17 mouse cellular contexts compared by ENCODE assay signal in the genomic region with DNA sequence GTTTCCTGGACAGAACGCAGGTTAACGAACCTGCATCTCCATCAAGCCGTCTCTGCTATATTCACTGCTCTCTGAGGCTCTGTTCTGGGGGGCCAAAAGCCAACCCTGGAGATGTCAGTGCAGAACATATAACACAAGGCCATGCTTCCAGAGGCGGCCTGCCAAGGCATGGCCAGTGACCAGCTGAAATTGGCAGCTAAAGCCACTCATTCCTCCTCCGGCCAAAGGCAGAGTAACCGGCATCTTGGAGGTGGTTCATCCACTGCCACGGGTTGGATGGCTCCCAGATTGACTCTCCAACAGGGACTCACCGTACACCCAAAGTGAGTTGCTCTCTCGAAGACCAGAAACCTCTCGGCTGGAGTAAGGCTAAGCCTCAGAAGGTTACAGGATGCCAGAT. TPM values are rescaled to one million over a fixed set of nuclear protein-coding genes. Genes with fewer than 3 reads are reported as not detected.
A peak's percentile ranks its signal among the peaks of the same experiment; 100 is the strongest.
DNase-seq lines count a peak whose midpoint lies in the region; ATAC-seq and TF ChIP-seq lines count a peak whose summit lies in the region.
"Had no signal": no experiment of that assay in that cellular context is flagged by ENCODE, and none has a peak within 500 bp of the region (broad histone marks: within the 10 kb centered on the region; RNA-seq: fewer than 3 reads in every experiment).

No protein-coding gene starts in this region.

- TF ChIP-seq CTCF in liver, adult 2 months (IDR thresholded peaks at IDR 0.05; ENCODE audit: low read depth, low read length) = no peak
- no peak for TF ChIP-seq CTCF in cerebellum, adult 2 months (IDR thresholded peaks at IDR 0.05; ENCODE audit: borderline replicate concordance, insufficient read depth, low read depth, low read length)

- no peaks in the 10 kb centered on the region for H3K36me3 ChIP-seq in liver, adult 2 months (ENCODE audit: control insufficient read depth, insufficient read depth, low read length)
- no peaks in the 10 kb centered on the region for H3K36me3 ChIP-seq in liver, embryonic 12.5 days
- H3K36me3 ChIP-seq: heart, embryonic 15.5 days; liver, embryonic 15.5 days; midbrain, embryonic 15.5 days; neural tube, embryonic 12.5 days had no signal

- no peak overlapping the region for H3K4me2 ChIP-seq in liver, embryonic 12.5 days
- H3K4me2 ChIP-seq: heart, embryonic 15.5 days; liver, embryonic 15.5 days; midbrain, embryonic 15.5 days; neural tube, embryonic 12.5 days had no signal

- no peak overlapping the region for H3K9ac ChIP-seq in liver, adult 2 months (ENCODE audit: low read depth, low read length)
- H3K9ac ChIP-seq in liver, embryonic 12.5 days = no peak overlapping the region
- H3K9ac ChIP-seq: forebrain, postnatal 0 days; heart, embryonic 15.5 days; liver, embryonic 15.5 days; midbrain, embryonic 15.5 days; neural tube, embryonic 12.5 days had no signal

- WGBS in liver, adult 2 months = 48% methylated on average over 10 of the region's 10 CpGs
- WGBS in liver, embryonic 12.5 days (ENCODE audit: insufficient replicate concordance) = 74% methylated on average over 10 of the region's 10 CpGs
- 12% methylated on average over 10 of the region's 10 CpGs for WGBS in cerebellum, adult 2 months

- TF ChIP-seq POLR2A in liver, adult 2 months (IDR thresholded peaks at IDR 0.05; ENCODE audit: extremely low read depth, insufficient read depth, low read length) = no peak
- TF ChIP-seq POLR2A in cerebellum, adult 2 months (IDR thresholded peaks at IDR 0.05; ENCODE audit: borderline replicate concordance, insufficient read depth, low read length) = no peak

- no peak overlapping the region for H3K4me3 ChIP-seq in liver, adult 2 months (ENCODE audit: insufficient read depth, low read depth, low read length)
- no peak overlapping the region for H3K4me3 ChIP-seq in liver, embryonic 12.5 days
- no peak overlapping the region for H3K4me3 ChIP-seq in cerebellum, adult 2 months (replicated peaks; ENCODE audit: insufficient read depth, low read depth, low read length)
- H3K4me3 ChIP-seq: erythroblast, embryonic 14.5 days; heart, embryonic 15.5 days; liver, embryonic 15.5 days; midbrain, embryonic 15.5 days; neural tube, embryonic 12.5 days had no signal

- H3K27ac ChIP-seq in liver, adult 2 months (replicated peaks; ENCODE audit: insufficient read depth, low read depth, low read length) = no peak overlapping the region
- H3K27ac ChIP-seq in liver, embryonic 12.5 days = no peak overlapping the region
- H3K27ac ChIP-seq in cerebellum, adult 2 months (ENCODE audit: insufficient read depth, low read length) = no peak overlapping the region
- H3K27ac ChIP-seq: heart, embryonic 15.5 days; liver, embryonic 15.5 days; macrophage; midbrain, embryonic 15.5 days; neural tube, embryonic 12.5 days had no signal

- H3K9me3 ChIP-seq in liver, embryonic 12.5 days (replicated peaks) = no peaks in the 10 kb centered on the region
- H3K9me3 ChIP-seq: heart, embryonic 15.5 days; liver, embryonic 15.5 days; midbrain, embryonic 15.5 days; neural tube, embryonic 12.5 days had no signal

- no peaks in the 10 kb centered on the region for H3K79me2 ChIP-seq in liver, adult 2 months (ENCODE audit: control insufficient read depth, insufficient read depth, low read length)

- no peak for ATAC-seq in liver, embryonic 12.5 days
- ATAC-seq: forebrain, postnatal 0 days; midbrain, embryonic 15.5 days had no signal

- DNase-seq in adrenal gland, postnatal 25 days = peak; percentile 49
- DNase-seq in adrenal gland, postnatal 4 days (ENCODE audit: low spot score in 2 of 2) = no peak
- DNase-seq in liver, adult 2 months (ENCODE audit: extremely low read depth, low read depth, low spot score) = peak; percentile 57
- DNase-seq in cerebellum, adult 2 months = peak; percentile 63 to 82
- peak; percentile 53 for DNase-seq in gastrocnemius, postnatal 25 days
- no peak for DNase-seq in urinary bladder, adult 18-20 months (ENCODE audit: low spot score in 2 of 2)
- DNase-seq in layer of hippocampus, postnatal 25 days (ENCODE audit: extremely low spot score in 1 of 2, low spot score in 1 of 2) = no peak
- DNase-seq: embryo, embryonic 11 days; forebrain, postnatal 0 days; kidney, postnatal 4 days had no signal

- peaks cover 2% of the 10 kb centered on the region; the same call in 1 of the 2 replicates for H3K4me1 ChIP-seq in liver, adult 2 months (ENCODE audit: control insufficient read depth, insufficient read depth, low read length)
- no peaks in the 10 kb centered on the region for H3K4me1 ChIP-seq in liver, embryonic 12.5 days
- H3K4me1 ChIP-seq in cerebellum, adult 2 months (ENCODE audit: control insufficient read depth, insufficient read depth, low read length) = peaks cover 3% of the 10 kb centered on the region; the same call in 1 of the 2 replicates
- H3K4me1 ChIP-seq: heart, embryonic 15.5 days; liver, embryonic 15.5 days; midbrain, embryonic 15.5 days; neural tube, embryonic 12.5 days had no signal

- no peaks in the 10 kb centered on the region for H3K27me3 ChIP-seq in liver, adult 2 months (ENCODE audit: control insufficient read depth, insufficient read depth, low read length)
- no peaks in the 10 kb centered on the region for H3K27me3 ChIP-seq in liver, embryonic 12.5 days (replicated peaks)
- no peaks in the 10 kb centered on the region; the same call in 1 of the 2 replicates for H3K27me3 ChIP-seq in cerebellum, adult 2 months (ENCODE audit: control insufficient read depth, insufficient read depth, low read length)
- H3K27me3 ChIP-seq: heart, embryonic 15.5 days; liver, embryonic 15.5 days; midbrain, embryonic 15.5 days; neural tube, embryonic 12.5 days had no signal

RNA-seq across cellular contexts. Expression of gene Smco4, which starts 15.7 kb away (rescaled TPM):
- 26.6 and 32.0 TPM in 2 replicates for total RNA-seq in adrenal gland, postnatal 25 days (2021)
- total RNA-seq in adrenal gland, postnatal 4 days (2021) = 10 to 100 TPM; 28.9 to 34.1 TPM
- 7.9 and 8.9 TPM in 2 replicates for total RNA-seq in liver, adult 2 months (2014; rRNA removed)
- 5.7 and 5.9 TPM in 2 replicates for polyA plus RNA-seq in liver, adult 2 months (2012; rRNA removed)
- polyA plus RNA-seq in liver, embryonic 12.5 days (2016; fragmentation: Nextera tagmentation; extraction: Ambion mirVana) = 1.1 and 1.6 TPM in 2 replicates
- polyA plus RNA-seq in cerebellum, adult 2 months (2012; rRNA removed) = 4.6 and 5.8 TPM in 2 replicates
- total RNA-seq in gastrocnemius, postnatal 25 days (2021) = 10 to 100 TPM in 1 of 2 experiments, 1 to 10 TPM in 1; 9.4 to 11.3 TPM
- total RNA-seq in layer of hippocampus, postnatal 25 days (2021) = 1 to 10 TPM; 7.9 to 8.7 TPM

Comparison
In these comparisons a context has a peak if more than half of its experiments do, and no peak if none do; other contexts are left out.
1. DNase-seq: peak in adrenal gland, postnatal 25 days (single experiment), liver, adult 2 months (single experiment), cerebellum, adult 2 months (2 of 2) and gastrocnemius, postnatal 25 days (single experiment); none in adrenal gland, postnatal 4 days (0 of 2), urinary bladder, adult 18-20 months (0 of 2) and layer of hippocampus, postnatal 25 days (0 of 2).